Mouse (Mus musculus) ES-E14 (cell line): Measurements from ENCODE around the gene Chst15.

Experiments
- CHD2 ChIP-seq: IDR thresholded peaks from 2 replicates; pipeline ENCODE4 v1.6.1; 2014; ENCODE audit warnings: mild to moderate bottlenecking, low read depth, low read length, inconsistent platforms
- HCFC1 ChIP-seq: IDR thresholded peaks from 2 replicates; pipeline ENCODE4 v1.6.1; 2012; ENCODE audit warnings: low read length, inconsistent platforms, borderline replicate concordance; ENCODE audit not compliant: insufficient read depth
- MAFK ChIP-seq: IDR thresholded peaks from 2 replicates; pipeline ENCODE4 v1.6.1; 2014; ENCODE audit warnings: mild to moderate bottlenecking, low read depth, low read length, inconsistent platforms; ENCODE audit not compliant: insufficient read depth
- ZNF384 ChIP-seq: IDR thresholded peaks from 2 replicates; pipeline ENCODE4 v1.6.1; 2012; ENCODE audit warnings: low read depth, low read length, inconsistent platforms

DNA sequence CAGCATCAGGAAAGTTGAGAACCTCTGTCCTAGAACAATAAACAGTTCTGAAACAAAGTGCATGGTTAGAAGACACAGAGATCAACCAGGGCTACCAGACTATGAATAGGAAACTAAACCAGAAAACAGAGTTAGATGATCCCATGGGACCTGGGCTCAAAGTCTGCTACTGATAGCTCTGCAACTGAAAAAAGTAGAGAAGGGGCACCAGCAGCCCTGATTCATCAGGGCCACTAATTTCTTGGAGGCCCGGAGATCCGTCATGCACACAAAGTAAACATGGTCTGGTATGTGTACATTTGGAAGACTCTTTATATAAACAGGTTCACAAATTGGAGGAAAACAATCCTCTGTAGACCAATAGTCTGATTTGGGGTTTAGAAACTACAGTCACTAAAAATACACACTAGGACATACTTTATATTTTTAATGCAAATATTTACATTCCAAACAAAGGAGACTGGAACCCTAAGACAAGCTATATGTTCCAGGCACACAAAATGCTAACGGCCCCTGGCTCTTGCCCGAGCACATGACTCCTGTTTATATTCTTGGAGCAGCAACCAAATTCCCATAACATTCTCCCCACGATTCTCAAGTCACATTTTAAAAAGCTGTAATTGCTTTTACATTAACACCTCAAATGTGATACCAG, 8.4 kb downstream of the Chst15 start:
- TF ChIP-seq ZNF384 (no peak), CHD2 (no peak), HCFC1 (no peak), MAFK (no peak)
